Mouse (Mus musculus): ENCODE results near the gene Ndufb7. TPM values are rescaled to one million over a fixed set of nuclear protein-coding genes. Genes with fewer than 3 reads are reported as not detected.

The Ndufb7 gene
- total RNA-seq, 1 experiment: 275 TPM

DNA sequence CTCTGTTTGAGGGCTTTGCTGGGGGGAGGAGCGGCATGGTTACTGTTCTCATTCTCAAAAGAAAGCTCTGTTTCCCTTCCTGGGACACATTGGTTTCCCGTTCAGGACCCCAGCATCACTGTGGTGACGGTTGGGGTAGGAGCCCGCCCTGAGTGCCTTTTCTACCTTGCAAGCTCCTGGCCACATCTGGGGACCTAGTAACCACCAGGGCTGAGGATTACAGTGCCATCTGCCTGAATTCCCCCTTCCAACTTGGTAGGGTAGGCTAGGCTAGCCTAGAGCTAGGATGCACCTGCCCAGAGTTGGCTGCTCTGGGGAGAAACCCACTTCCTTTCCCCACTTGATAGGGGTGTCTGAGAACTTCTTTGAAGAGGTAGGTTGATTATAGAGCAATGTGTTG, 45.5 kb downstream of the Ndufb7 start:
- no peak for DNase-seq (ENCODE audit: low read depth, low spot score)
- no peak overlapping the region for H3K27ac ChIP-seq (ENCODE audit: insufficient read depth, low read depth, low read length, poor library complexity, severe bottlenecking)
- no peak for TF ChIP-seq ZNF384 (IDR thresholded peaks at IDR 0.05; ENCODE audit: low read depth, low read length)
- TF ChIP-seq HCFC1 (IDR thresholded peaks at IDR 0.05; ENCODE audit: borderline replicate concordance, insufficient read depth, low read length): no peak
- H3K36me3 ChIP-seq (ENCODE audit: control insufficient read depth, insufficient read depth, low read length, poor library complexity, severe bottlenecking): peaks cover 34% of the 10 kb centered on the region
- H3K4me3 ChIP-seq (ENCODE audit: insufficient read depth in 1 of 2, low read depth in 1 of 2, low read length in 2 of 2, poor library complexity in 1 of 2, severe bottlenecking in 1 of 2): no peak overlapping the region
- in situ Hi-C loops (cut with MboI; ENCODE audit: low sequenced_read_pairs in 2 of 2, unreplicated experiment in 2 of 2): no loop called here
- no peaks in the 10 kb centered on the region for H3K9me3 ChIP-seq (ENCODE audit: control insufficient read depth, insufficient read depth, low read depth, low read length)
- H3K4me1 ChIP-seq (ENCODE audit: control insufficient read depth in 2 of 2, insufficient read depth in 2 of 2, low read length in 2 of 2, poor library complexity in 1 of 2): peaks cover 3 to 11% of the 10 kb centered on the region in 2 experiments; a peak in 3 of 4 replicates
- no peak overlapping the region for H3K9ac ChIP-seq (ENCODE audit: insufficient read depth, low read depth, low read length, poor library complexity, severe bottlenecking)

GRCm38 (mm10) chr8:83613695-83614094, 47.2 kb downstream of the Ndufb7 start:
- no peak for DNase-seq (ENCODE audit: low read depth, low spot score)
- TF ChIP-seq MAFK (IDR thresholded peaks at IDR 0.05; ENCODE audit: insufficient read depth, low read depth, low read length): no peak
- no peak for TF ChIP-seq ZC3H11A (IDR thresholded peaks at IDR 0.05; ENCODE audit: borderline replicate concordance, low read depth, low read length)
- no peak for TF ChIP-seq ZNF384 (IDR thresholded peaks at IDR 0.05; ENCODE audit: low read depth, low read length)
- no peak for TF ChIP-seq CHD2 (IDR thresholded peaks at IDR 0.05; ENCODE audit: low read depth, low read length)
- no peak for TF ChIP-seq HCFC1 (IDR thresholded peaks at IDR 0.05; ENCODE audit: borderline replicate concordance, insufficient read depth, low read length)
- H3K9me3 ChIP-seq (ENCODE audit: control insufficient read depth, insufficient read depth, low read depth, low read length): no peaks in the 10 kb centered on the region
- H3K9ac ChIP-seq (ENCODE audit: insufficient read depth, low read depth, low read length, poor library complexity, severe bottlenecking): no peak overlapping the region
- peaks cover 34% of the 10 kb centered on the region for H3K36me3 ChIP-seq (ENCODE audit: control insufficient read depth, insufficient read depth, low read length, poor library complexity, severe bottlenecking)
- peaks cover 0 to 10% of the 10 kb centered on the region in 2 experiments; a peak in 2 of 4 replicates for H3K4me1 ChIP-seq (ENCODE audit: control insufficient read depth in 2 of 2, insufficient read depth in 2 of 2, low read length in 2 of 2, poor library complexity in 1 of 2)
- no peak overlapping the region for H3K27ac ChIP-seq (ENCODE audit: insufficient read depth, low read depth, low read length, poor library complexity, severe bottlenecking)
- in situ Hi-C loops (cut with MboI; ENCODE audit: low sequenced_read_pairs in 2 of 2, unreplicated experiment in 2 of 2): no loop called here
- no peak overlapping the region for H3K4me3 ChIP-seq (ENCODE audit: insufficient read depth in 1 of 2, low read depth in 1 of 2, low read length in 2 of 2, poor library complexity in 1 of 2, severe bottlenecking in 1 of 2)

DNA sequence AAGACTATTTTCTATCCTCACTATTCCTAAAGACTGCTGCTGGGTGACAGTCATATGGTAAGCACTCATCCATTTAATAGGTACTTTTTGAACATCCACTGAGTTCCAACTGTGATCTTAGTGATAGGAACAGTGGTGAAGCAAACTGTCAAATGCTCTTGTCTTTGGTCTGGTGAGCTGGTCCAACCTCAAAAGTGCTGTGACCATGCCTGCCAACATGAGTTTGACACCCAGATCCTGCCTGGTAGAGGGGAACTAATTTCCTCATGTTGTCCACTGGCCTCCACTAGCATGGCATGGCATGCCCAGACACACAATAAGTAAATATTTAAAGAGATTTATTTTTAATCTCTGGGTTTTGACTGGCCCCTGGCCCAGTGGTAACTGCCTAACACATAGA, 50.2 kb downstream of the Ndufb7 start:
- in situ Hi-C loops (cut with MboI; ENCODE audit: low sequenced_read_pairs in 2 of 2, unreplicated experiment in 2 of 2): no loop called here
- no peak overlapping the region for H3K9ac ChIP-seq (ENCODE audit: insufficient read depth, low read depth, low read length, poor library complexity, severe bottlenecking)

DNA sequence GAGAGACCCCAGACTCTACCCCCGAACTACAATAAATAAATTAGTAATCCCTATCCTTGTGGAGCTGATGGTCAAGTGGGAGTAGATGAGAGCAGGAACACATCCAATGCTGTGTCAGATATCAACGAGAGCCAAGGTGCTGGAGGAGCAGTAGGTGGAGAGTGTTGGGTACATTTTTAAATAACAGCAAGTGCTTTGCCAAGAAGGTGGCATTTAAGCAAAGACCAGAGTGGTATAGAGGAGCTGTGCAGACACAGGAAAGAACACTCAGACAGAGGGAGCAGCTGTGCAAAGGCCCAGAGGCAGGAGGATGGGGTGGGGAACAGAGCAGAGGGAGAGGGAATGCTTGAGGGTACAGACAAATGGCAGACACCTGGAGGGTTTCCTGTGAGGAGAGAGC, 50.6 kb downstream of the Ndufb7 start:
- H3K9me3 ChIP-seq (ENCODE audit: control insufficient read depth, insufficient read depth, low read depth, low read length): no peaks in the 10 kb centered on the region
- no peak overlapping the region for H3K4me3 ChIP-seq (ENCODE audit: insufficient read depth in 1 of 2, low read depth in 1 of 2, low read length in 2 of 2, poor library complexity in 1 of 2, severe bottlenecking in 1 of 2)
- no peak overlapping the region for H3K9ac ChIP-seq (ENCODE audit: insufficient read depth, low read depth, low read length, poor library complexity, severe bottlenecking)
- H3K36me3 ChIP-seq (ENCODE audit: control insufficient read depth, insufficient read depth, low read length, poor library complexity, severe bottlenecking): peaks cover 9% of the 10 kb centered on the region
- H3K4me1 ChIP-seq (ENCODE audit: control insufficient read depth in 2 of 2, insufficient read depth in 2 of 2, low read length in 2 of 2, poor library complexity in 1 of 2): peaks cover 0 to 2% of the 10 kb centered on the region in 2 experiments; a peak in 1 of 4 replicates
- TF ChIP-seq ZNF384 (IDR thresholded peaks at IDR 0.05; ENCODE audit: low read depth, low read length): no peak
- TF ChIP-seq ZC3H11A (IDR thresholded peaks at IDR 0.05; ENCODE audit: borderline replicate concordance, low read depth, low read length): no peak
- TF ChIP-seq MAFK (IDR thresholded peaks at IDR 0.05; ENCODE audit: insufficient read depth, low read depth, low read length): no peak
- no peak for TF ChIP-seq HCFC1 (IDR thresholded peaks at IDR 0.05; ENCODE audit: borderline replicate concordance, insufficient read depth, low read length)
- no peak for DNase-seq (ENCODE audit: low read depth, low spot score)
- no peak overlapping the region for H3K27ac ChIP-seq (ENCODE audit: insufficient read depth, low read depth, low read length, poor library complexity, severe bottlenecking)
- in situ Hi-C loops (cut with MboI; ENCODE audit: low sequenced_read_pairs in 2 of 2, unreplicated experiment in 2 of 2): no loop called here

More for the DNA sequence above, 50.2 kb downstream of the Ndufb7 start:
- Histone ChIP-seq H3K9me3 (ENCODE audit: control insufficient read depth, insufficient read depth, low read depth, low read length) (no peaks in the 10 kb centered on the region), H3K27ac (ENCODE audit: insufficient read depth, low read depth, low read length, poor library complexity, severe bottlenecking) (no peak overlapping the region), H3K4me1 (ENCODE audit: control insufficient read depth in 2 of 2, insufficient read depth in 2 of 2, low read length in 2 of 2, poor library complexity in 1 of 2) (no peaks in the 10 kb centered on the region), H3K4me3 (ENCODE audit: insufficient read depth in 1 of 2, low read depth in 1 of 2, low read length in 2 of 2, poor library complexity in 1 of 2, severe bottlenecking in 1 of 2) (no peak overlapping the region), H3K36me3 (ENCODE audit: control insufficient read depth, insufficient read depth, low read length, poor library complexity, severe bottlenecking) (peaks cover 13% of the 10 kb centered on the region)
- no peak for TF ChIP-seq HCFC1 (IDR thresholded peaks at IDR 0.05; ENCODE audit: borderline replicate concordance, insufficient read depth, low read length)
- no peak for TF ChIP-seq MAFK (IDR thresholded peaks at IDR 0.05; ENCODE audit: insufficient read depth, low read depth, low read length)
- TF ChIP-seq ZC3H11A (IDR thresholded peaks at IDR 0.05; ENCODE audit: borderline replicate concordance, low read depth, low read length): no peak
- TF ChIP-seq CHD2 (IDR thresholded peaks at IDR 0.05; ENCODE audit: low read depth, low read length): no peak
- TF ChIP-seq ZNF384 (IDR thresholded peaks at IDR 0.05; ENCODE audit: low read depth, low read length): no peak
- no peak for DNase-seq (ENCODE audit: low read depth, low spot score)

DNA sequence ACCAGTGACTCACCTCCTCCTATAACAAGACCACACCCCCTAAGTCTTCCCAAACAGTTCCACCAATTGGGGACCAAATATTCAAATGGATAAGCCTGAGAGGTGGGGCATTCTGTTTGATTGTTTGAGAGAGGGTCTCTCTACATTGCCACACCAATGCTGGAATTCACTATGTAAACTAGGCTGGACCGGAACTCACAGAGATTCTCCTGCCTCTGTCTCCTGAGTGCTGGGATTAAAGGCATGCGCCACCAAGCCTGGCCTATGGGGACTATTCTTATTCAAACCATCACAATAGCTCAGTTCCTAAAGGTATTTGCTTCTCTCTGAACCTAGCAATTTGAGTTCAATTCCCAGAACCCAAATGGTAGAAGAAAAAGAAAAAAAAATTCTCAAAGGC, 52.1 kb downstream of the Ndufb7 start:
- DNase-seq (ENCODE audit: low read depth, low spot score): no peak
- Histone ChIP-seq H3K4me3 (ENCODE audit: insufficient read depth in 1 of 2, low read depth in 1 of 2, low read length in 2 of 2, poor library complexity in 1 of 2, severe bottlenecking in 1 of 2) (no peak overlapping the region), H3K36me3 (ENCODE audit: control insufficient read depth, insufficient read depth, low read length, poor library complexity, severe bottlenecking) (peaks cover 2% of the 10 kb centered on the region), H3K9ac (ENCODE audit: insufficient read depth, low read depth, low read length, poor library complexity, severe bottlenecking) (no peak overlapping the region), H3K4me1 (ENCODE audit: control insufficient read depth in 2 of 2, insufficient read depth in 2 of 2, low read length in 2 of 2, poor library complexity in 1 of 2) (peaks cover 0 to 2% of the 10 kb centered on the region in 2 experiments; a peak in 1 of 4 replicates), H3K9me3 (ENCODE audit: control insufficient read depth, insufficient read depth, low read depth, low read length) (no peaks in the 10 kb centered on the region), H3K27ac (ENCODE audit: insufficient read depth, low read depth, low read length, poor library complexity, severe bottlenecking) (no peak overlapping the region)
- TF ChIP-seq HCFC1 (IDR thresholded peaks at IDR 0.05; ENCODE audit: borderline replicate concordance, insufficient read depth, low read length): no peak
- TF ChIP-seq CHD2 (IDR thresholded peaks at IDR 0.05; ENCODE audit: low read depth, low read length): no peak
- no peak for TF ChIP-seq ZC3H11A (IDR thresholded peaks at IDR 0.05; ENCODE audit: borderline replicate concordance, low read depth, low read length)
- no peak for TF ChIP-seq MAFK (IDR thresholded peaks at IDR 0.05; ENCODE audit: insufficient read depth, low read depth, low read length)
- TF ChIP-seq ZNF384 (IDR thresholded peaks at IDR 0.05; ENCODE audit: low read depth, low read length): no peak
- in situ Hi-C loops (cut with MboI; ENCODE audit: low sequenced_read_pairs in 2 of 2, unreplicated experiment in 2 of 2): no loop called here
